Mouse (Mus musculus) spleen, postnatal 10 days (tissue): Measurements from ENCODE around the gene Ppox.

Experiments
- DNase-seq, 2 experiments: peaks; one replicate each; pipeline ENCODE4 v3.0.0; 2021 to 2022; ENCODE audit warnings: low spot score in 2 of 2

Ppox gene

GRCm38 (mm10) chr1:171265971-171266744 lies 14.8 kb downstream of the Ppox start:
- DNase-seq = no peak

- no peak for DNase-seq
These were observed 17.1 kb downstream of the Ppox start for GRCm38 (mm10) chr1:171263666-171264461.

- DNase-seq = no peak
These were observed 17.8 kb downstream of the Ppox start for GRCm38 (mm10) chr1:171263185-171263611.

GRCm38 (mm10) chr1:171262594-171263130 lies 18.3 kb downstream of the Ppox start:
- DNase-seq = no peak

- DNase-seq = no peak
These were observed 20.7 kb downstream of the Ppox start for GRCm38 (mm10) chr1:171260316-171260715.

GRCm38 (mm10) chr1:171258921-171259320 lies 22.1 kb downstream of the Ppox start:
- DNase-seq = no peak

- no peak for DNase-seq
These were observed 23.2 kb downstream of the Ppox start for GRCm38 (mm10) chr1:171257781-171258180.

GRCm38 (mm10) chr1:171256937-171257548 lies 23.9 kb downstream of the Ppox start:
- DNase-seq = peak in 1 of 2 experiments; percentile 73

GRCm38 (mm10) chr1:171256095-171256818 lies 24.7 kb downstream of the Ppox start:
- DNase-seq = no peak

GRCm38 (mm10) chr1:171252415-171252814 lies 28.6 kb downstream of the Ppox start:
- no peak for DNase-seq

- DNase-seq = no peak
These were observed 29.2 kb downstream of the Ppox start for GRCm38 (mm10) chr1:171251594-171252324.

- DNase-seq = no peak
These were observed 30.0 kb downstream of the Ppox start, which contains the start of gene Ndufs2 for GRCm38 (mm10) chr1:171250680-171251593. Gene Ndufs2, minus strand, starts transcription at chr1:171251388.

GRCm38 (mm10) chr1:171249913-171250600 lies 30.9 kb downstream of the Ppox start, which contains the start of gene Adamts4:
Gene Adamts4, plus strand, starts transcription at chr1:171250421.
- no peak for DNase-seq

GRCm38 (mm10) chr1:171248386-171249226 lies 32.4 kb downstream of the Ppox start:
- no peak for DNase-seq

GRCm38 (mm10) chr1:171247916-171248315 lies 33.1 kb downstream of the Ppox start:
- DNase-seq = no peak

GRCm38 (mm10) chr1:171247453-171247841 lies 33.5 kb downstream of the Ppox start:
- peak in 1 of 2 experiments; percentile 47 for DNase-seq

GRCm38 (mm10) chr1:171246709-171247452 lies 34.1 kb downstream of the Ppox start:
- DNase-seq = peak; percentile 95 to 98
